In genomic region chr2:119595308-119595707, GRCm38 (mm10) we compare ENCODE assay signal across 1 mouse cellular context.
TF ChIP-seq lines count a peak whose summit lies in the region.

No protein-coding gene starts in this region.

TF ChIP-seq in ES-E14, 5 proteins besides CTCF, POLR2A, EP300 and RAD21 (continued from another document):
- no peak for TF ChIP-seq MAFK (IDR thresholded peaks at IDR 0.05; ENCODE audit: insufficient read depth, low read depth, low read length)
- TF ChIP-seq HCFC1 (IDR thresholded peaks at IDR 0.05; ENCODE audit: borderline replicate concordance, insufficient read depth, low read length): no peak
- no peak for TF ChIP-seq CHD2 (IDR thresholded peaks at IDR 0.05; ENCODE audit: low read depth, low read length)
